Mouse (Mus musculus): Measurements from ENCODE around the gene Rassf2. TPM values are rescaled to one million over a fixed set of nuclear protein-coding genes. Genes with fewer than 3 reads are reported as not detected.

The Rassf2 gene
- polyA plus RNA-seq, 1 experiment from 2014 or later, result 10.6 TPM

GRCm38 (mm10) chr2:131957731-131958222 lies 72.3 kb downstream of the Rassf2 start:
- Histone ChIP-seq H3K27me3 (replicated peaks; ENCODE audit: low read depth, poor library complexity, severe bottlenecking) (peaks cover 32% of the 10 kb centered on the region), H3K27ac (replicated peaks) (no peak overlapping the region), H3K9me3 (no peaks in the 10 kb centered on the region), H3K4me1 (peaks cover 17% of the 10 kb centered on the region), H3K4me3 (no peak overlapping the region), H3K36me3 (replicated peaks) (no peaks in the 10 kb centered on the region)
- WGBS, result 52% methylated on average over 9 of the region's 9 CpGs
- DNase-seq (ENCODE audit: low spot score), result peak; percentile 42

GRCm38 (mm10) chr2:131956336-131957256 lies 73.5 kb downstream of the Rassf2 start:
- no peak for DNase-seq (ENCODE audit: low spot score)
- H3K4me1 ChIP-seq, result peaks cover 18% of the 10 kb centered on the region
- H3K36me3 ChIP-seq (replicated peaks), result no peaks in the 10 kb centered on the region
- no peak overlapping the region for H3K4me3 ChIP-seq
- no peaks in the 10 kb centered on the region for H3K9me3 ChIP-seq
- 84% methylated on average over 7 of the region's 7 CpGs for WGBS
- H3K27ac ChIP-seq (replicated peaks), result no peak overlapping the region
- H3K27me3 ChIP-seq (replicated peaks; ENCODE audit: low read depth, poor library complexity, severe bottlenecking), result peaks cover 44% of the 10 kb centered on the region

- Histone ChIP-seq H3K4me1 (peaks cover 24% of the 10 kb centered on the region), H3K9me3 (no peaks in the 10 kb centered on the region), H3K27ac (replicated peaks) (no peak overlapping the region), H3K4me3 (peak overlapping the region; percentile 52), H3K36me3 (replicated peaks) (no peaks in the 10 kb centered on the region), H3K27me3 (replicated peaks; ENCODE audit: low read depth, poor library complexity, severe bottlenecking) (peaks cover 57% of the 10 kb centered on the region)
- 7% methylated on average over 17 of the region's 17 CpGs for WGBS
- peak; percentile 36 for DNase-seq (ENCODE audit: low spot score)
These were observed 74.8 kb downstream of the Rassf2 start for GRCm38 (mm10) chr2:131955264-131955663.

GRCm38 (mm10) chr2:131954835-131955234 lies 75.2 kb downstream of the Rassf2 start:
- Histone ChIP-seq H3K4me3 (peak overlapping the region; percentile 52), H3K36me3 (replicated peaks) (no peaks in the 10 kb centered on the region), H3K9me3 (no peaks in the 10 kb centered on the region), H3K27me3 (replicated peaks; ENCODE audit: low read depth, poor library complexity, severe bottlenecking) (peaks cover 60% of the 10 kb centered on the region), H3K27ac (replicated peaks) (no peak overlapping the region), H3K4me1 (peaks cover 27% of the 10 kb centered on the region)
- no peak for DNase-seq (ENCODE audit: low spot score)
- WGBS, result 64% methylated on average over 9 of the region's 9 CpGs

GRCm38 (mm10) chr2:131953711-131954110 lies 76.3 kb downstream of the Rassf2 start:
- H3K27me3 ChIP-seq (replicated peaks; ENCODE audit: low read depth, poor library complexity, severe bottlenecking), result peaks cover 60% of the 10 kb centered on the region
- peak overlapping the region; percentile 30; the same call in 1 of the 2 replicates for H3K4me3 ChIP-seq
- no peak for DNase-seq (ENCODE audit: low spot score)
- H3K36me3 ChIP-seq (replicated peaks), result no peaks in the 10 kb centered on the region
- H3K4me1 ChIP-seq, result peaks cover 27% of the 10 kb centered on the region
- WGBS, result 89% methylated on average over 4 of the region's 4 CpGs
- no peaks in the 10 kb centered on the region for H3K9me3 ChIP-seq
- H3K27ac ChIP-seq (replicated peaks), result no peak overlapping the region

GRCm38 (mm10) chr2:131952961-131953538 lies 77.0 kb downstream of the Rassf2 start:
- Histone ChIP-seq H3K27ac (replicated peaks) (no peak overlapping the region), H3K4me1 (peaks cover 27% of the 10 kb centered on the region), H3K36me3 (replicated peaks) (no peaks in the 10 kb centered on the region), H3K4me3 (peak overlapping the region; percentile 30), H3K9me3 (no peaks in the 10 kb centered on the region), H3K27me3 (replicated peaks; ENCODE audit: low read depth, poor library complexity, severe bottlenecking) (peaks cover 60% of the 10 kb centered on the region)
- 17% methylated on average over 29 of the region's 29 CpGs for WGBS
- DNase-seq (ENCODE audit: low spot score), result peak; percentile 43

- H3K36me3 ChIP-seq (replicated peaks), result no peaks in the 10 kb centered on the region
- peaks cover 27% of the 10 kb centered on the region for H3K4me1 ChIP-seq
- WGBS, result 70% methylated on average over 2 of the region's 2 CpGs
- no peak overlapping the region for H3K27ac ChIP-seq (replicated peaks)
- H3K27me3 ChIP-seq (replicated peaks; ENCODE audit: low read depth, poor library complexity, severe bottlenecking), result peaks cover 60% of the 10 kb centered on the region
- no peak for DNase-seq (ENCODE audit: low spot score)
- no peak overlapping the region for H3K4me3 ChIP-seq
- H3K9me3 ChIP-seq, result no peaks in the 10 kb centered on the region
These were observed 77.6 kb downstream of the Rassf2 start for GRCm38 (mm10) chr2:131952456-131952855.

- Histone ChIP-seq H3K4me1 (peaks cover 27% of the 10 kb centered on the region), H3K4me3 (0 out of 2 replicates have a peak within 1 kb of the TSS, but pooled peaks have one; percentile 11), H3K9me3 (no peaks in the 10 kb centered on the region), H3K27ac (replicated peaks) (no peak within 1 kb of the TSS; the same call in 1 of the 2 replicates), H3K27me3 (replicated peaks; ENCODE audit: low read depth, poor library complexity, severe bottlenecking) (peaks cover 51% of the 10 kb centered on the region), H3K36me3 (replicated peaks) (no peaks in the 10 kb centered on the region)
- DNase-seq (ENCODE audit: low spot score), result peak; percentile 36
- WGBS, result 8% methylated on average over 11 of the region's 11 CpGs
These were observed 79.4 kb downstream of the Rassf2 start, which contains the start of gene Prnd for GRCm38 (mm10) chr2:131950598-131951095. TSS of gene Prnd (plus strand) at chr2:131950861.

- no peak overlapping the region for H3K4me3 ChIP-seq
- peaks cover 50% of the 10 kb centered on the region for H3K27me3 ChIP-seq (replicated peaks; ENCODE audit: low read depth, poor library complexity, severe bottlenecking)
- peaks cover 23% of the 10 kb centered on the region for H3K4me1 ChIP-seq
- H3K9me3 ChIP-seq, result no peaks in the 10 kb centered on the region
- no peak overlapping the region; the same call in 1 of the 2 replicates for H3K27ac ChIP-seq (replicated peaks)
- H3K36me3 ChIP-seq (replicated peaks), result no peaks in the 10 kb centered on the region
- DNase-seq (ENCODE audit: low spot score), result peak; percentile 39
- 46% methylated on average over 9 of the region's 9 CpGs for WGBS
These were observed 80.1 kb downstream of the Rassf2 start for GRCm38 (mm10) chr2:131949767-131950597.

GRCm38 (mm10) chr2:131948916-131949639 lies 81.0 kb downstream of the Rassf2 start:
- no peaks in the 10 kb centered on the region for H3K9me3 ChIP-seq
- H3K4me1 ChIP-seq, result peaks cover 21% of the 10 kb centered on the region
- H3K27ac ChIP-seq (replicated peaks), result no peak overlapping the region
- no peak for DNase-seq (ENCODE audit: low spot score)
- H3K27me3 ChIP-seq (replicated peaks; ENCODE audit: low read depth, poor library complexity, severe bottlenecking), result peaks cover 41% of the 10 kb centered on the region
- no peak overlapping the region for H3K4me3 ChIP-seq
- WGBS, result 74% methylated on average over 11 of the region's 11 CpGs
- no peaks in the 10 kb centered on the region for H3K36me3 ChIP-seq (replicated peaks)

- peaks cover 32% of the 10 kb centered on the region for H3K27me3 ChIP-seq (replicated peaks; ENCODE audit: low read depth, poor library complexity, severe bottlenecking)
- no peak for DNase-seq (ENCODE audit: low spot score)
These were observed 81.9 kb downstream of the Rassf2 start for GRCm38 (mm10) chr2:131948156-131948555.

More at GRCm38 (mm10) chr2:131948156-131948555, 81.9 kb downstream of the Rassf2 start:
- H3K4me1 ChIP-seq, result peaks cover 15% of the 10 kb centered on the region
- H3K9me3 ChIP-seq, result no peaks in the 10 kb centered on the region
- H3K36me3 ChIP-seq (replicated peaks), result no peaks in the 10 kb centered on the region
- no peak overlapping the region for H3K27ac ChIP-seq (replicated peaks)
- WGBS, result 82% methylated on average over 3 of the region's 3 CpGs
- H3K4me3 ChIP-seq, result no peak overlapping the region
